Mouse (Mus musculus) retina, postnatal 7 days (tissue): ENCODE data around the gene Mfrp.

Experiments used
- DNase-seq: peaks from one replicate; pipeline ENCODE4 v3.0.0-alpha.2; 2012; ENCODE audit warnings: low read depth, low spot score

The Mfrp gene

DNA sequence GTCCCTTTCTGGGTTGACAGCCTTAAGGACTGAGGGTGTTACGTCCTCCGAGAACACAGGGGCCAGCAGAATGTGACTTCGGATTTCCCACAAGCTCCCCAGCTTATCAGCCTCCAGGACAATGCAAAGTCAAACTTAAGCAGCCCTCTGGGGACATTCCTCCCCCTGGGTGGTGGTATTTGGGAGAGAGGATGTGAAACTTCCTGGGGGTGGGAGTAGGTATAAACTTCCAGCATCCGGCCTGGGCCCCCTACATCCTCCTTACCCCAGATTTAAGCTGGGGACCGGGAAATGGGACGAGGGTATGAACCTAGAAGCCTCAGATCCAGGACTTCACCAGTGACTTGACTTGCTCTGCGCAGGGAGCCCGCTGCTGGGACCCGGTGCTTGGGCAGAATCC lies 28.1 kb downstream of the Mfrp start:
- DNase-seq = no peak

GRCm38 (mm10) chr9:44130034-44130433 lies 28.5 kb downstream of the Mfrp start:
- no peak for DNase-seq

DNA sequence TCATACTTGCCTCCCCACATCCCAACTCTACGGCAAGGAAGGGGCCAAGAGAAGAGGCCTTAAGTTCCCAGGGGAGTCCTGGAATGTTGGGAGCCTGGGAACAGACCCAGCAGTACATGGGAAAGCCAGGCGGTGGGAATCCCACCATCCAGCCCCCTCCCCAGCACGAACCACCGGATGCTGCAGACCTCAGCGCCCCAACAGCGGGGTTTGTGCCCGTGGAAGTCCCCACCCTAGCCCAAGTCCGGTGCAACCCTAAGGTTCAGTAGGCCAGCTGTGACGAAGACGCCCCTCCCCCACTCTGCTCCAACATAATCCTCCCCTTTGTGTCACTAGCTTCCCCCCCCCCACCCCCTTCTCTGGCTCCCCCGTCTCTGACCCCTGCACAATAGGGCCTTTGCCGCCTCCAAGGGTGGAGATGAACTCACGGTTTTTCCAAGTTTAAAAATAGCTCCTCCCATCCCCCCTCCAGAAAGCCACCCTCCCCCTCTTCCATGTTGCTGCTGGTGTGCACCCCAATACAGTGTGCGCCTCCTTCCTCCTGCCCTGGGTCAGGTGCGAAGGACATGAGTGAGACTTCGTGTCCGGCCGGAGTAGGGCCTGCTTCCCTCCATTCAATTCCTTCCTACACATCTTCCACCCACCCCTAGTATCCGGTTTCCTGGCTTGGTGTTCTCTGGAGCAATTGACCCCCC lies 29.2 kb downstream of the Mfrp start:
- no peak for DNase-seq

DNA sequence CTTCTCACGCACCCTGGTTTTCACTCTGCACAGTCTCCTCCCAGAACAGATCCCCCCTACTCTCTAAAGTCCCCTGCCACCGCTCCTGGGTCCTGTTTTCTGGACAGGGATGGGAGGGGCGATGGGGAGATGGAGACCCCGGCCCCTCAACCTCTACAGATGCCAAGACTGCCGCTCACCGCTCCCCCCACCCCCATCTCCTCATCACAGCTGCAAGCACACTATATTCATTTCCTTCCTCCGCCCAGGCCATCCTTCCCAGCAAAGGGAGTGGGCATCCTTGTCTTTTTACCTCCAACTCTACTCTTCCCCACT lies 29.7 kb downstream of the Mfrp start:
- DNase-seq = no peak

DNA sequence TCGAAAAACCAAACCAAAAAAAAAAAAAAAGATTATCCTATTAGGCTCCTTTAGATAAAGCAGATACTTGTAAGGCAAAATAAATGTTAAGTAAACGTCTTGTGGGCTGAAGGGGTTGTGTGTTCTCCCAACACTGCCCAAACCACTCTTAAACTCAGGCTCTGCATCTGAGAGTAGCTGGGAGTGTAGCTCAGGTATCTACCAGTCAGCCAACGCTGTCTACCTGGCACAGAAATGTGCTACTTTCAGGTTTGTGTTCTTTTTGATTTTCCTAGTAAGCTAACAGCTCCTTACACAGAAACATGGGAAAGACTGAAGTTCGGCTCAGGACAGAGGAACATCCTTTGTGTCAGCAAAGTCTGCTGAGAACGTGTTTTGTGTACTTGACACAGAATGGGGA lies 30.7 kb downstream of the Mfrp start:
- no peak for DNase-seq

DNA sequence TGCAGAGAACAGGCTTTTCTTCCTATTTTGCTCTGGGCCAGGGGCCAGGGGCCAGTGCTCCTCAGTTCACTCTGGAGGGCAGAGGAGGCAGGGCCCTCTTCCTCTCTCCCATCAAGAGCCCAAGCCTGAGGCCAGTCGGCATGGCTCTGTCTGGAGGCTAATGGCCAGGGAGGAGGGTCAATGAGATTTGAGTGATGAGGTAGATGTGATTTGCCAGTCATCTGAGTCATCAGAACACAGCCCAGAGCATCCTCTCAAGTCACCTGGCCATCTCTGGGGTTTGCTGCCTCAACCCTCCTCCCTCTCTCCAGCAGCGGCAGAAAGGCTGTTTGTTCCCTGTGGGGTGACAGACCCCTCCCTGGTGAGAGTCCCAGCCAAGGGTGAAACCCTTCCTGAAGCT lies 31.8 kb downstream of the Mfrp start:
- no peak for DNase-seq

DNA sequence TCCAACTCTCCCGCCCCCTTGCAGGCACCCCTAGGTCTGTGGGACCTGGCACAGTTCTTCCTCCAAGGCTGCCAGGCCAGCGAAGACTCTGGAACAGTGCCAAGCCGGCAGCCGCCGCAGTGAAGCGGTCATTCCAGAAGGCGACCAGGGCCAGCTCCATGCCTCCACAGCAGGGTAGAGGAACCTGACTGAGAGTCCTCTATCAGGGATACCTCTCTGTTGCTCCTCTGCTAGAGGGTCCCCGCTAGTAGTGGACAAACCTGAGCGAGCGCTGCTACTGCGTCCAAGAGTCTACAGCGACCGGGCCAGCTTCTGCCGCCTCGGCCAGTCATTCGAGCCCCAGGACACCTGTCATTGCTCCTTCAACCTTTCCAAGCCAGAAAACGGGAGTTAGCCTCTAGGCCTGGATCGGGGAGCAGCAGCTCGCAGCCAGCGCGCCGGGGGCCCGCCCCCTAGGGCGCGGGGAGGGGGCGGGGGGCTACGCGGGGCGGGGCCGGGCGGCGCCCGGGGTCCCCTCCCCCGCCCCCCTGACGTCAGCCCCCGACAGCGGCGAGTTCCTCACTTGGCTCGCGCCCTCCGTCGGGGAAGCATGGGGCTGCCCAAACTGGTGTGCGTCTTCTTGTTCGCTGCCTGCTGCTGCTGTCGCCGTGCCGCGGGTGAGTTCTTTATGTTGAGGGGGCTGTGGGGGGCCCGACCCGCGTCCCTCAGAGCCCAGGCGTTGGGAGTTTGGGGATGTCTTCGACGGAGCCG lies 32.7 kb downstream of the Mfrp start, which contains the start of gene Mcam:
Gene Mcam, plus strand, starts transcription at position 369 of the 750 bp plus-strand sequence.
- DNase-seq = no peak

DNA sequence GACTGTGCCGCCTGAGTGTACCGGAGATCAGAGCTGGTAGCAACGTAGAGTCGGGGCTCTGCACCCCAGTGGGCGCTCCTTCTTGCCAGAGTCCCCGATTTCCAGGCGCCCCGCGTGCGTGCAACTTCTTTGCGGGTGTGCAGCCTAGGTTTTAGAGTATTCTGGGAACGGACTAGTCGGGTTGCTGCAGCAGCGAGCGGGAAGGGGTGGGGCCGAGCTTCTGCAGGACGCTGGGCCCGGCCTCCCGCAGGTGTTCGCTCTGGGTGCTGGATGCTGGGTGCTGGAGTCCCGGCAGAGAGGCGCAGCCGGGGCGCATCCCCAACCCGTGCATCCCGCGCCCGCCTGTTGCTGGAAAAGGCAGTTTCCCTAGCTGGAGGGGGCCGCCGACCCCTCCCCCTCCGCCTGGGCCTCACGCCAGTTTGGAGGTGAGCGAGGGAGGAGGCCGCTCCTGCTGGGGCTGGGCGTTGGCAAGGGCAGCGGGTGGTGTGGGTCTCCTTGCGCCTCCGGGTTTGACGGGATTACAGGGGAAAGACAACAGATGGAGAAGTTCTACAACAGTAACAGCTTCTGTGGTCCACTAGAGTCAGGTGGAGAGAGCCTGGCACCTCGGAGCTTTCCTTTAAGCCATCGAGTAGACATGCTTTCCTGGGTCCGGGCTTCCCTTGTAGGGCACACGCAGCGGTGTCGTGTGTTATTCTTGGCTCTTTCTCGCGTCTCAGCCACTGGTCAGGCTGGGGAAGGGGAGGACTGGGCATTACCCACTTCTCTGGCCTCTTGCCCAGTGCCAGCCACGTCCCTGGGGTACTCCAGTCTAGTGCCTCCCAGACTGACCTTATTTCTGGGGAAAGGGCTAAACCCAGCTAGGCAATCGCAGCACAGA lies 33.6 kb downstream of the Mfrp start:
- DNase-seq = no peak

- DNase-seq = no peak
Observed at GRCm38 (mm10) chr9:44135731-44136411, 34.3 kb downstream of the Mfrp start.

DNA sequence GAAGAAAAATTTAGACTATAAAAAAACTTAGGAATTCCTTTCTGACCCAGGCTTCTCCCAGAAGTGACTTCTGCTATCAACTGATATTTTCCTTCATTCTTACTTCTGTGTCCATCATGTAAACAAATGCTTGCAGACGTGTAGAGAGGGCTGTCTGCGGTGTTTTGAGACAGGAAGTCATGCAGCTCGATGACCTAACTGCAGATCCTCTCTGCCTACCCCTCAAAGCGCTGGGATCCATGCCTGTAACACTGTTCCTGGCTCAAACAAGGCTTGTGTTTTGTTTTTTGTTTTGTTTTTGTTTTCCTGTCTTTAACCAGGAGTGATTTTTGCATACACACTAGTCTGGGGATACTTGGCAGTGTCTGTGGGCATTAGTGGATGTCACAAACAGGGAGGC lies 36.3 kb downstream of the Mfrp start:
- no peak for DNase-seq

DNA sequence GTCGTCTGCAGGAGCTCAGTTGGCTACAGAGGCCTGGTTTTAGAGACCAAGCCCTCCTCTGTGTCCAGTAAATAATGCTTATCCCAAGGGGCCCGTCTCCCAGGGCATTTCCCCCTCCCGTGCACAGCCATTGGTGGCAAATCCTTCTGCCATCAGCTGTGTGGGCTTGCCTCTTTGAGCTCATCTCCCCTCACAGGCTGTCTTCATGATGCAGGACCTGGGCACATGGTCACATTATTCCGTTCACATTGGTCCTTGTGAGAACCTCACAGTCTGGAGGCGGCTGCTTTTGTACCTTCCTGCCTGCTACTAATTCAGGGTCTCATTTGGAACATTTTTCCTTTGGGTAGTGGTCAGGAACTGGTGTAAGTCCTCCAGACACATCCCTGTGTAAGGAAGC lies 40.4 kb downstream of the Mfrp start:
- no peak for DNase-seq

- no peak for DNase-seq
Observed at GRCm38 (mm10) chr9:44143421-44143820, 41.9 kb downstream of the Mfrp start.

GRCm38 (mm10) chr9:44144023-44144717 lies 42.6 kb downstream of the Mfrp start:
- no peak for DNase-seq

DNA sequence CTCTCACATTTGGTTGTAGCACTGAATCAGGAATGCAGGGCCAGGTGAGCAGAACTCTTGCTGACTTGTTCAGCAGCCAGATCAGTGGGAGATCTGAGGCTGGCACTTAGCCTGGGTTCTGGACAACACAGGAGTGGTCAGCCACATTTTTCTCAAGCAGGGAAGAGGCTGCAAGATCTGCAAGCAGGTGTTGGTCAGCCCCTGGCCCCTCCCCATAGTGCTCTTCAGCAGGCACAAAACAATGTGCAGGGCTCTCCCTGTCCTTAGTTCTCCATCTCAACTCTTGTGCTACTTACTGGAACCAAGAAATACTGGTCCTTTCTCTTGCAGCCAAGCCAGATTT lies 43.2 kb downstream of the Mfrp start:
- no peak for DNase-seq

DNA sequence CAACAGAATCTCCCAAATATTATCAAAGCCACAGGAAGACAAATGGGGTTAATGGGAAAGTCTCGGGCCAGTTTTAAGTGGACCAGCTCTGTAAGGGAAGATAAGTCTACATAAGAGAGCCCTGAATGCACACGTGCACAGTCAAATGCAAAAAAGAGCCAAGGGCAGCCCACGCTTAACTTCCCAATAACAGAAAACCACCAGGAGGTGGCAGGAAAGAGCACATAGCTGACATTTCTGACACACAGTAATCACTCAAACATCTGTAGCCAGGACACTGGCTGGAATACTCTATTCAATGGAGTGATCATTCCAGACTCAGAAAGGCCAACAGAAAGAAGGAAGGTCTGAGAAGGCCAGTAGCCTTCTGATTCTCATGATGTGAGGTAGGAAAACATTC lies 45.8 kb downstream of the Mfrp start:
- DNase-seq = no peak
